Mouse (Mus musculus) embryo, embryonic 10.5 days (tissue): Measurements from ENCODE around the gene Gfra1.

ENCODE experiments used
- DNase-seq: peaks from one replicate; pipeline ENCODE4 v3.0.0-alpha.2; 2015; ENCODE audit warnings: low spot score

Gene Gfra1

GRCm38 (mm10) chr19:58251698-58252097 lies 204.0 kb downstream of the Gfra1 start:
- DNase-seq = no peak

- DNase-seq = no peak
These were observed 204.6 kb downstream of the Gfra1 start for GRCm38 (mm10) chr19:58251095-58251494.

- DNase-seq = no peak
These were observed 205.5 kb downstream of the Gfra1 start for GRCm38 (mm10) chr19:58250237-58250636.

GRCm38 (mm10) chr19:58244148-58244547 lies 211.6 kb downstream of the Gfra1 start:
- peak; percentile 32 for DNase-seq

- no peak for DNase-seq
These were observed 212.1 kb downstream of the Gfra1 start for GRCm38 (mm10) chr19:58243604-58244003.

GRCm38 (mm10) chr19:58238325-58238724 lies 217.4 kb downstream of the Gfra1 start:
- no peak for DNase-seq

- no peak for DNase-seq
These were observed 228.0 kb downstream of the Gfra1 start for GRCm38 (mm10) chr19:58227725-58228124.

- no peak for DNase-seq
These were observed 228.8 kb downstream of the Gfra1 start for GRCm38 (mm10) chr19:58226882-58227281.

- DNase-seq = no peak
These were observed 235.5 kb downstream of the Gfra1 start for GRCm38 (mm10) chr19:58220061-58220831.

- DNase-seq = no peak
These were observed 238.1 kb downstream of the Gfra1 start for GRCm38 (mm10) chr19:58217591-58217990.

- DNase-seq = no peak
These were observed 249.1 kb downstream of the Gfra1 start for GRCm38 (mm10) chr19:58206496-58207044.

GRCm38 (mm10) chr19:58205470-58205869 lies 250.2 kb downstream of the Gfra1 start:
- no peak for DNase-seq

GRCm38 (mm10) chr19:58202627-58203026 lies 253.1 kb downstream of the Gfra1 start:
- no peak for DNase-seq

GRCm38 (mm10) chr19:58199679-58200078 lies 256.0 kb downstream of the Gfra1 start:
- peak; percentile 37 for DNase-seq

GRCm38 (mm10) chr19:58193733-58194456 lies 261.8 kb downstream of the Gfra1 start:
- peak; percentile 41 for DNase-seq

GRCm38 (mm10) chr19:58190947-58191346 lies 264.8 kb downstream of the Gfra1 start:
- no peak for DNase-seq

GRCm38 (mm10) chr19:58186558-58186957 lies 269.2 kb downstream of the Gfra1 start:
- no peak for DNase-seq
